Mouse (Mus musculus): ENCODE measurements around the gene Tcp1. TPM values are rescaled to one million over a fixed set of nuclear protein-coding genes. Genes with fewer than 3 reads are reported as not detected.
"Not testable (repeated sequence)": the region's sequence is repeated elsewhere in the genome, so short reads cannot be mapped to it uniquely, and the experiment has no call there.

The Tcp1 gene
- total RNA-seq, 2 experiments from 2014 or later = 226 to 233 TPM

DNA sequence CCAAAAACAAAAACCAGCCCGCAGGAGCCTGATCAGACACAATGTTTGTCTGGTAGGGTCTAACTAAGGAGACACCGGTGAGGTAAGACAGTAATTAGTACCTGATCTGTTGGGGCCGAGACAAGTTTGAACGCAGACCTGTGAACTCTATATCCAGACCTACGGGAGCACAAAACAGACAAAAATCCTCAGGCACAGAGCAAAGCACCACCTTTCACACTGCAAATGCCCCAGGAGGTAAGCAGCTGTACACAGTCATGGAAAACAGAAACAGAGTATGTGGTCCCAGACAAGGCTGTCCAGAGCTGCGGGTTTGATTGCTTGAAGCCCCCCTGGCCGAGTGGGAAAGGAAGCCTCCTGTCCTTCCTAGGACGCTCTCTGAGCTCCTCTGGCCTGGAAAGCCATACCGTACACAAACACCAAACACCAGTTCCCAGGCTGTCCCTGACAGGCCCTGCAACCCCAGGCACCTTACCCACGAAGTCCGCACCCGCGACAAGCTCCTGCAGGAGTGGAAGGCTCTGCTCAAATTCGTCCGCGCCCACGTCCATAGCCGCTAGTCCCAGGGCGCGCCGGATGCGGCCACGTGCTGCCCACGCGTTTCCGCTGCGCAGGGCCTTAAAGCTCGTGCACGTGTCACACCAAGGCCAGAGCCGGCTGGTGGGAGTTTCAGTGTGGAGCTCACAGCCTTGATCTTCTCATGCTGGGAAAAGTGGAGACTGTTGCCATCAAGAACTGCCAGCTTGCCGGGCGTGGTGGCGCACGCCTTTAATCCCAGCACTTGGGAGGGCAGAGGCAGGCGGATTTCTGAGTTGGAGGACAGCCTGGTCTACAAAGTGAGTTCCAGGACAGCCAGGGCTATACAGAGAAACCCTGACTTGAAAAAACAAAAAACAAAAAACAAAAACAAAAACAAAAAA is 5.9 kb upstream of the Tcp1 start, which contains the start of gene Pnldc1:
Pnldc1 (minus strand) TSS at position 870 of the 920 bp plus-strand sequence.
- intact Hi-C loops (cut with DNase I) = no loop called here
- DNase-seq = no peak

DNA sequence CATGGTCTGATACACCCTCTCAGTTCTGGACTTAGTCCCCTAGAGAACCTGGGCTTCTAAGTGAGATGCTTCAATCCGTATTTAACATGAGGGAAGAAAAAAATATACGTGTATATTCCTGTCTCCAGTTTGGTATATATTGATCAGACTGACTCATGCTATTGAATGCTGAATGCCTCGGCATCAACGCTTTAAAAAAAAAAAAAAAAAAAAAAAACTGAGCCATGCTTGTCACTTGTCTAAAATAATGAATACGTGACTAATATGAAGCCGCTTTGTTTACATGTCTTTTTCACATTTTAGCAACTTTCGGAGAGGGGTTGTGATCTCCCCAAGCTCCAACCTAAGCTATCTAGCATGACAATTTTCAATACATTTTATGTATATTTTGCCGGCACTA is 5.1 kb upstream of the Tcp1 start:
- no peak for DNase-seq
- intact Hi-C loops (cut with DNase I) = no loop called here

DNA sequence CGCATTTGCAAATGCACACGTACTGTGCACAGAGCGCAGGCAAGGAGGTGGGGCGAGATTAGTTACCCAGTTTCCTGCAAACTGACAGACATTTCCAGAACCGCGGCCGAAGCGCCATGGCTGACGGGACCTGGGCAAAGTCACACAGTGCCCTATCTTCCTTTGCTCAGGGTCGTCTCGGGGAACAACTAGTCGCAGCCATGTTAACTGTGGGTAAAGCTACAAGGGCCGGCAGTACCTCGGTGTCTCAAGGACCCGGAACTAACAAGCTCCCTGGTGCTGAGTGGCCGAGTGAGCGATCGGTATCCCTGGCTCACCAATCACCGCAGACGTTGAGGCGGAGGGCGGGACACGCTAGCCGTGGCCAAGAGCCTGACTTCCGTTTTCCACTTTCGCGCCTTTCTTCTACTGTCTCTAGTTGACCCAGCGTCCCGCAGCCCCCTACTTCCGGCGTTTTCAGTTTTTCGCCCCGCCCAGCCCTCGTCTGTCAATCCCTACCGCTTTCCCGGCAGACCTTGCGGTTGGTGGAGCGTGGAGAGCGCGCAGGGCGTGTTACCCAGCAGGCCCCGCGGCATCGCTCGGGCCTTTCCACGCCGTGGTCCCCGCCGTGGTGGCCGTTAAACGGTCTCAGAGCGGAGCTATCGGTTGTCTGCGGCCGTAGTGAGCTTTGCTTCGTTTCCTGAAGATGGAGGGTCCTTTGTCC is 531 bp downstream of the Tcp1 start, which contains the start of gene Mrpl18:
Mrpl18 (minus strand) TSS at position 465 of the 703 bp plus-strand sequence.
- intact Hi-C loops (cut with DNase I) = loop anchor here (1.0 to 5.0 kb wide), 4 partner anchors 35 to 91 kb away; partner anchors contain the start of genes Acat2 and Wtap
- peak; percentile 100 for DNase-seq

DNA sequence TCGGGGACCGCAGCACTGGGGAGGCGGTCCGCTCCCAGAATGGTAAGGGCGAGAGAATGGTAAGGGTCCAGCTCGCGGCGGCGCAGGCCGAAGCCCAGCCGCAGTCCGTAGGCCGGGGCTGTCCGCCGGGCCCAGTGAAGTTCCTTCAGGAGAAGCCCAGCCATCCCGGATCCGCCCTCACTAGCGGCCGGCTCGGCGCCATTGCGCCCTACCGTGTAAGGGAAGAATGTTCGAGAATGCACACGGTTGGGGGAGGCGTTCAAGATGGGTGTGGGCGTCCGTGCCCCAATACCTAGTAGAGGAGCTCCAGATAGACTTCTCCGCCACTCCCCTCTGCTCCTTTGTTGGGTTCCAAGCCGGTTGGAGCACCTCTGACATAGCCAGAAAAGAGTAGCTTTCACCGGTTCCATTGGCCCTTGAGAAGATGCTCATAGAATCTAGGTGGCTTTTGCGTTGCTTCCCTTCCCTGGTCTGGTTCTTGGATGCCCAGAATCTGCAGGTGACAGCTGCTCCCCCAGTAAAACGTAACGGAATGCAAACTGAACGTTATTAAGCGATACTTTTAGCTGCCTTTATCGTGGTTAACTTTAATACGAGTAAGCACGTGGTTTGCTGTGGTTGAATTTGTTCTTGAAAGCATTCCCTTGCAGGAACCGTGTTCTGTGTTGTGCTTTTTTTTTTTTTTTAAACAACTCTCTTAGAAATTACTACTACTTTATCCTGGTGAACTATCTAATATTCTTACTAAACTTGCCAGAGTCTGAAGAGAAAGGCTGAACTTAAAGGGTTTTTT is 1.3 kb downstream of the Tcp1 start:
- no peak for DNase-seq
- intact Hi-C loops (cut with DNase I) = loop anchor here (1.0 to 5.0 kb wide), 3 partner anchors 46 to 91 kb away; partner anchors contain the start of genes Acat2 and Wtap

DNA sequence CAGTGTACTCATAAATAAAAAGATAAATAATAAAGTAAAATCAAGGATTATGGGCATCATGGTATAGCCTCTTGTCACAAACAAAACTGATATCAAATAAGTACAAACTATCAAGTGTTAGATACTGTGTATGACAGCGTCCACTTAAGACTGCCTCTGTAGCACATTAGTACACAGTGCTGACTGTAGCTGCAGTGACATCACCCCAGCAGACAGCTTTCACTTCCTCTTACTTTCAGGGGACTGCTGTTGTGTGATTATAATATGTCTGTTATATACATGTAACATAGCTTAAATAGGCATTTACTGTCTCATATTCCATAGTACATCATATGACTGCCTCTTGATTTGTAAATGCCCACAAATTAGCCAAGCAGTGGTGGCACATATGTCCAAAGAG is 5.6 kb downstream of the Tcp1 start:
- DNase-seq = no peak
- intact Hi-C loops (cut with DNase I) = no loop called here

DNA sequence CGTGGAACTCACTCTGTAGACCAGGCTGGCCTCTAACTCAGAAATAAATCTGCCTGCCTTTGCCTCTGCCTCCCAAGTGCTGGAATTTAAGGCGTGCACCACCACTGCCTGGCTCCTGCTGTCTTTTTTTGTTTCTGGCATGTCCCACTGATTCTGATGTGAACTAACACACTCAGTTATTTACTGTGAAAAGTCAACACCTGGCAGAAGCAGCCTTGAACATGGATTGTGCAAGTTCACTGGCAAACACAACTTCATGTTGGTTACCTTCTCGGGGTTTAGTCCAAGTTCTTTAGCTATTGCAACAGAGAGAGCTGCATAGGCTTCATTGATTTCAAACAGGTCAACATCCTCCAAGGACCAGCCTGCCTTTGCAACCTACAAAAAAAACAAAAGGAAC is 9.5 kb downstream of the Tcp1 start:
- DNase-seq = no peak
- intact Hi-C loops (cut with DNase I) = no loop called here

DNA sequence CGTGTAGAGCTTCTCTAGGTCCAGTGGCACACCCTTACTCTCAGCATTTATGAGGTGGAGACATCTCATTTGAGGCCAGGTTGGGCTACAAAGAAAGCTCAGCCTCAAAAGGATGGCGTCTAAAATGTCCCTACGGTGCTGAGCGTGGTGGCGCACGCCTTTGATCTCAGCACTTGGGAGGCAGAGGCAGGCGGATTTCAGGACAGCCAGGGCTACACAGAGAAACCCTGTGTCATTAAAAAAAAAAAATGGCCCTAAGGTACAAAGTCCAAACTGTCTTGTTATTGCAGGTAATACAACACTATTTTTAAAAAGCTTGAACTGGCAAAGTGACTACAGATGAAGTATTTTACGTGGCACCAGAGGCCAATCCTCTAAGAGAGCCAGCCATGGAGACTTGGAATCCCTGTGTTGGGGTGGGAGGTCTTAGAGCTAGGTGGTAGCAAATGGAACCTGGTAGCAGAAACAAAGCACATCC is 10.2 kb downstream of the Tcp1 start:
- intact Hi-C loops (cut with DNase I) = no loop called here
- DNase-seq = no peak

DNA sequence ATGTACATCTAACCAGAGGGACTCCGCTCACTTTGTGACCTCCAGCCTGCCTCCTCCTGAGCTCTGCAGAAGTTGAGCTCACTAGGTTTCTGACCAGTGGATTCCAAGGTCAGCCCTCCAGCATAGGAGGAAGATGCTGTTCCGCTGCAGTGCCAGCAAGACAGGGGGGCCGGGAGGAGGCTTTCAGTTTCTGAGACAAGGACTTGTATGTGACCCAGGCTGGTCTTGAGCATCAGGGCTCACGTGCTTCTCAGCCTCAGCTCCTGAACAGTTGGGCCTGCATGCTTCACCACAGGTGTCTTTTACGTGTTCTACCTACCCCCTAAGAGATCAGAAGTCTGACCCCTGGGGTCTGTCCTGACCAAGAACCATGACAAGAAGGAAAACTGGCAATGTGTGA is 16.1 kb downstream of the Tcp1 start:
- intact Hi-C loops (cut with DNase I); DNase-seq: not testable (repeated sequence)

DNA sequence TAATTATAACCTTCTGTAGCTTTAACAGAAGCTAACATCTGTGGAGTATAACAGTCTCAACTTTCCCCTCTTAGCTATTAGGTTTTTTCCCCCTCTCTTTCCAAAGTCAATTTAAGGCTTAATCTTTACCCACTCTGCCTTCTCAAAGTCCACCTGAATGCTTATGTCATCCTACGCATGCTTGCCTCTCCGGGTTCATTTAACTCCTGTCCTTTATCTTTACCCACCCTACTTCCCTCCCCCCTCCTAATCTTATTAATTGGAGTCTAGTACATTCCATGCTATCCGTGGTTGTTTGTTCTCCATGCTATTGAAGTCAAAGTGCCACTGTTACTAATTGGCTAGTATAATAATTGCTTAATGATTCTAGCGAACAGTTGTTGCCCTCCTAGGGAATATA is 20.2 kb downstream of the Tcp1 start:
- DNase-seq = no peak
- intact Hi-C loops (cut with DNase I) = no loop called here

DNA sequence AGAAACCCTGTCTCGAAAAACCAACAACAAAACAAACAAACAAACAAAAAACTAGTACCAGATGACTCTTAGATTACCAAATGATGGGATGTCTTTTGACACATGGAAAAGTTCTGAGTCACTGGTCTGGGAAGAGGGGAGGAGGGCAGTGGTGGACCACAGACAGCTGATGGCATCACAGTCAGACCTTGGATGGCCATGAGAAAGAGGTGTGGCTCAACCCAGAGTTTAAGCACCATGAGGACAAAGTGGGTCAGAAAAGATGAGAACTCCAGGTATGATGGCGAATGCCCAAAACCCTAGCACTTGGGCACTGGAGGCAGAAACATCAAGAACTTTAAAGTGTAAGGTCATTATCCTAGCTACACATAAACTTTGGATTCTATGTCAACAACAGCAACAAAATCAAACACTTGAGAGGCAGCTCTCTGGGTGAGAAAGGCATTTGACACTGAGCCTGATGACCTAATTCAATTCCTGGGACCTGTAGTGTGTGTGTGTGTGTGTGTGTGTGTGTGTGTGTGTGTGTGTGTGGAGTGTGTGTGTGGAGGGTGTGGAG is 22.0 kb downstream of the Tcp1 start:
- no peak for DNase-seq
- intact Hi-C loops (cut with DNase I) = no loop called here

DNA sequence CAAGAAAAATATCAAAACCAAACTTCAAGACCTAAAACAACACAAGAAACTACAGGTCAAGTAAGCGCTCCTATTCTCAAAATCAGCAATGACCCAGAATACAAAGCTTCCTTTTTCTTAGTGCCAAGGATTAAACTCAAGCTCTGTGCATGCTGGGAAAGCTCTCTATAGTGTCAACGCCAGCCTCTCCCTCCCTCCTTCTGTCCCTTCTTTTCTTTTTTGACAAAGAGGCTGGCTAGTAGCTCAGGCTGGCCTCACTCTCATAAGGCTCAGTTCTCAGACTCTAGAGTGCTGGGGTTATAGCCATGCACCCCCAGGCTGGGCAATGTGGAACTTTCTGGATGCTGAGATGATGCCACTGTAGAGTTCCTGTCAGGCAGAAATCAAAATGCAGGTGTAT is 22.6 kb downstream of the Tcp1 start:
- intact Hi-C loops (cut with DNase I) = no loop called here
- no peak for DNase-seq

DNA sequence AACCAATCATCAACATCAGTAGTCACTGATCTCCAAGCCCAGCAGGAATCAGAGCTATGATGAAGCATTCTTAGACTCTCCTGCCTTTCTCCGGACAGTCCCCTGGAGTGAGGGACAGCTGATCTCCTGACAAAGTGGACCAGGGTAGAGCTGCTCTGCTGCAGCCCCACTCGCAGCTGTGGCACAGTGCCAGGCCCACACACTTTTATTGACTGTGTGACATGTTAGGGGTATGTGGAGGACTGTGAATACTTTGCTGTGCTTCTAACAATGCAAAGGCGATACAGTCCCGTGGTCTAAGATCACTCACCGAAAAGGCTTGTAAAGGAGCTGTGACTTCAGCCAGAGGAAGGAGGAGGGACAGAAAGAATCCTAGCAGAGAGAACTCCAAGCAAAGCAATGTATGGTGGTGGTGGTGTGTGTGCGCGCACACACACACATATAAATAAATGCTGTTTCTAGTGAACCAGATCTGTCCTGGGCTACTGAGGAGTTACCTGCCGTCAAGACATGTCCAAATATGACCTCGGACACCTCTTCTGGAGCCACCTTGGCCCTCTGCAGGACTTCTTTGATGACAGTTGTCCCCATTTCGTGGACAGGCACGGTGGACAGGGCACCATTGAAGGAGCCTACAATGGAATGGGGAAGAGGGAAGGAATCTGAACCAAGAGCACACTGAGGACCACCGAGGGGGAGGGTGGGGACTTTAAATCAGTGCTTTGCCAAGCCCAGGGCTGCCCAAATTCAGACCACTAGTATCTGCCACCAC is 24.1 kb downstream of the Tcp1 start:
- DNase-seq; intact Hi-C loops (cut with DNase I): not testable (repeated sequence)

DNA sequence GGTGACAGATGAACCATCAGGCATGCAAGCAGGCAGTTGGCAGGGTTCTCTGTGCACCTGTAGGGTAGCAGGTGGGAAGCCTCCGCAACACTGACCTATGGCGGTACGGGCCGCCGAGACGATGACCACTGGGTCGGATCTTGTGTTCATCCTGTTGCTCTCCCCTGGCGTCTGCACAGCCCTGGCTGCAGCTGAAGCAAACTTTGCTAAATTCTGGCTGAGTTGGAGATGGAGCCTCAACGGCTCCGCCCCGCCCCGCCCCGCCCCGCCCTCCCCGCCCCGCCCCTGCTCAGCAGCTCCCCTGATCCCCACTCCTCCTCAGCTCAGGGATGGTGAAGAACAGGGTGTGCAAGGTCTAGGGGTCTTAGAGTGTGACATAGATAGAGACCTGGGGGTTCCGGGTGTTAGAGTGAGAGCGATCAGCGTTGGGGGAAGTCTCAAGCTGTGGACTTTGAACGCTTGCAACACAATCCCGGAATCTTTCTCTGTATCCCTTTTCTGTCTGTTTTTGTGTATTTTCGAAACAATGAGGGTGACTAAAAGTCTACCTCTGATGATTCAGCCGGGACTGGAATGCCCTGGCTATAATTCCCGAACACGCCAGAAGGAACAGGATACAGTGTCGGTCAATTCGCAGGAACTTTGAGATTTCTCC is 24.8 kb downstream of the Tcp1 start, which contains the start of gene Acat3:
Acat3 (minus strand) TSS at position 450 of the 655 bp plus-strand sequence.
- no peak for DNase-seq

DNA sequence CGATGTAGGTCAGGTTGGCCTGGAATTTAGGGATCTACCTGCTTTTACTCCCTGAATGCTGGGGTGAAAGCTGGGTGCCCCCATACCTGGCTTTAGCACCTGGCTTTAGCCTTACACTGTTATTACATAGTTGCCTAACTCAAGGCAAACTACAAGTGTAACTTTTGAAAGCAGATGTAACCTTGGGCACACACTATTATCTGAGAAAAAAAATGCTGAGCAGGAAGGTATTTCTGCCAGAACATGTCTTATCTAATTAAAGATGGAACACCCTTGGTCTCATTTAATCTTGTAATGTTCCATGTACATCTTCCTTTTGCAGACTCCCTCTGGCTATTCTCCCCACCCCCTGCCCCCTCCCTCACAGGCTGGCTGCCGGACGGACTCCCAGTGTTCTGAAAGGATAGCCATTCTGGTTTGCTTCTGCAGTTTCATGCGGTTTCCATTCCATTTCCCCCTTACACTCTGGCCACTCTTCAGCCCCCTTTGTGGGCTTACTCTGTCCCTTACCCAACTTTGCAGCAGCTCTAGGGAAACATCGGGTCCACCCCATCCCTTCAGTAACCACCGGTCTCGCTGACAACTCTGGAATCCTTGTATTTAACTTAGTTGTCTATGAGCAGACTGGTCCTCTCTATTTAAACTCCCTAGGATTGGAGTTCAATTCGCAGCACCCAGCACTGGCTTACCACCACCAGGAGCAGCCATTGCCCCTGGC is 26.2 kb downstream of the Tcp1 start:
- no peak for DNase-seq
- intact Hi-C loops (cut with DNase I) = no loop called here

More for the DNA sequence above, 24.8 kb downstream of the Tcp1 start, which contains the start of gene Acat3:
- intact Hi-C loops (cut with DNase I) = no loop called here

DNA sequence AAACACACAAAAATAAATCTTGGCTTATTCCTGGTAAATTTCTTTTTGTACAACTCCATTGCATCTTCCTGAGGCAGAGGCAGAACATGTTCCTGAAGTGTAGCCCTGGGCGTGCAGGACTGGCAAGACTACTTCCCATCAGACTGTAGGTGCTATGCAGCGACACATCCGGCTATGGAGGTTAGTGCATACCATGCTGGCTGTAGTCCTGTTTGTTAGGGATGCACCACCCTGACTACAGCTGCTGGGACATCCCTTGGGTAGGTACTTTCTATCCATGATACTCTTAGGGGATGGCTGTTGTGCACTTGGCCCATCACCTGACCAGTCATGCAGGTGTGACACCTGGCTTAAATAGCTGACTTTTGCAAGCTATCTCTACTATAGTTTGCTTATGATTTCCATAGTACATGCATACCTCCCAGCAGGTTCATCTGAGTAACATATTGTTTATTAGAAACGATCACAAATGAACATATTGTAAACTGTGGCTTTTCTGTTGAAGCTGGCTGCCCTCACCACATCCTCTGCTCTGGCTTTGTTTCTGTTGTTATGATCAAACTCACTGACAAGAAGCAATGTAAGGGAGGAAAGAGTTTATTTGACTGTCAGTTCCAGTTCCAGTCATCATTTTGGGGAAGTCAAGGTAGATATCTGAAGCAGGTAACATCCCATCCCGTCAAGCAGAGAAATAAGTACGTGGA is 27.1 kb downstream of the Tcp1 start:
- no peak for DNase-seq
- intact Hi-C loops (cut with DNase I) = no loop called here

DNA sequence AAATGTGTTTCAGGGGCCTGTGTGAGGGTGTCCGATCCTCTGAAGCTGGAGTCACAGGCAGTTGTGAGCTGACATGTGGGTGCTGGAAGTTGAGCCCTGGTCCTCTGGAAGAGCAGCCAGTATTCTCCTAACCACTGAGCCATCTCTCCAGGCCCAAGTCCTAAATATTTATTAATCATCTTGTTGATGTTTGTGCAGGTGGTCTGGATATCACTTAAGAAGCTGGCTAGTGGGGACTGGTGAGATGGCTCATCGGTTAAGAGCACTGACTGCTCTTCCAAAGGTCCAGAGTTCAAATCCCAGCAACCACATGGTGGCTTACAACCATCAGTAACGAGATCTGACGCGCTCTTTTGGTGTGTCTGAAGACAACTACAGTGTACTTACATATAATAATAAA is 34.2 kb downstream of the Tcp1 start:
- intact Hi-C loops (cut with DNase I) = no loop called here
- no peak for DNase-seq

DNA sequence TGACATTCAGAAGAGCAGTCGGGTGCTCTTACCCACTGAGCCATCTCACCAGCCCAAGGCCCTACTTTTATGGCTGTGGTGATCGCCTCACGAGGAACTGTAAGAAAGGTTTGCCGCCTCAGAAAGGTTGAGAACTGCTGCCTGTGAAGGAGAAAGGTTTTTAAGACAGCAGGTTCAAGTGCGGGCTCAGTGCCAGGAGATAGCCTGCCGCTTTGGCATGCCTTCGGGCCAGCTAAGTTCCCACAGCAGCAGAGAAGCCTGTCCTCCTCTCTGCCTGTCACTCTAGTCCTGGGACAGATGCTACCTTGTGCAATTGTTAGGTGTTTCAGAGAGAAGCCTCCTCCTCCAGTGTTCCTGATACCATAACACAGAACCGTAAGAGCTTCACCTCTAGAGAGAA is 41.2 kb downstream of the Tcp1 start:
- DNase-seq = no peak
- intact Hi-C loops (cut with DNase I) = no loop called here

DNA sequence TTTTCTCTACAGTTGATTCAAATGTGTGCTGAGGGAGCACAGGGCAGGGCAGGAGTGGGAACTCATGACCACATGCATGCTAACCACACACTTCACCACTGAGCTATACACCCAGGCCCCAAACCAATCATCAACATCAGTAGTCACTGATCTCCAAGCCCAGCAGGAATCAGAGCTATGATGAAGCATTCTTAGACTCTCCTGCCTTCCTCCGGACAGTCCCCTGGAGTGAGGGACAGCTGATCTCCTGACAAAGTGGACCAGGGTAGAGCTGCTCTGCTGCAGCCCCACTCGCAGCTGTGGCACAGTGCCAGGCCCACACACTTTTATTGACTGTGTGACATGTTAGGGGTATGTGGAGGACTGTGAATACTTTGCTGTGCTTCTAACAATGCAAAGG is 43.9 kb downstream of the Tcp1 start:
- DNase-seq; intact Hi-C loops (cut with DNase I): not testable (repeated sequence)
